In the genomic region with DNA sequence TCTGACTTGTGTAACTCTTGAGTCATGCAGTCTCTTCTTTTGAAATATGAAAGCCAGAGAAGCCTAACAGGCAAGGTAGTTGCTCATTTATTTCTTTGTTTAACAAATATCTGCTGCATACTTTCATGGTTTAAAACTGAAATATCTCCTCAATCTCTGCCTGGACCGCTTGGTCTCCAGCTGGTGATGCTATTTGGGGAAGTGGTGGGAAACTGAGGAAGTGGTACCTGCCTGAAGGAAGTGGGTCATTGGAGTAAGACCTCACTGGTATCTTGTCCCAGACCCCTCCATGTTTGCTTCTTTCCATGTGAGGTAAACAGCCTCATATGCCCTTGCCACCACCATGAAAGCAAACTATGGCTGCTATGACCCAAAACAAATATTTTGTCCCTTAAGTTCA, we compare ENCODE assay signal across 21 mouse cellular contexts.
DNase-seq lines count a peak whose midpoint lies in the region; ATAC-seq and TF ChIP-seq lines count a peak whose summit lies in the region.
"Had no signal": no experiment of that assay in that cellular context is flagged by ENCODE, and none has a peak within 500 bp of the region (broad histone marks: within the 10 kb centered on the region; RNA-seq: fewer than 3 reads in every experiment).

No protein-coding gene starts in this region.

- no peaks in the 10 kb centered on the region for H3K36me3 ChIP-seq in forebrain, embryonic 10.5 days (replicated peaks)
- no peaks in the 10 kb centered on the region for H3K36me3 ChIP-seq in forebrain, embryonic 14.5 days (ENCODE audit: control insufficient read depth, insufficient read depth, low read length)
- no peaks in the 10 kb centered on the region for H3K36me3 ChIP-seq in liver, embryonic 15.5 days (replicated peaks)
- H3K36me3 ChIP-seq in intestine, embryonic 15.5 days = no peaks in the 10 kb centered on the region
- H3K36me3 ChIP-seq in hindbrain, embryonic 11.5 days (ENCODE audit: control insufficient read depth, insufficient read depth, low read length) = no peaks in the 10 kb centered on the region
- H3K36me3 ChIP-seq: embryonic facial prominence, embryonic 13.5 days; limb, embryonic 13.5 days; midbrain, embryonic 10.5 days; neural tube, embryonic 12.5 days had no signal

- no peak overlapping the region for H3K4me2 ChIP-seq in forebrain, embryonic 14.5 days (ENCODE audit: low read length)
- H3K4me2 ChIP-seq in liver, embryonic 15.5 days = no peak overlapping the region
- no peak overlapping the region for H3K4me2 ChIP-seq in intestine, embryonic 15.5 days (replicated peaks)
- no peak overlapping the region for H3K4me2 ChIP-seq in hindbrain, embryonic 11.5 days (replicated peaks; ENCODE audit: low read depth, low read length)
- H3K4me2 ChIP-seq: embryonic facial prominence, embryonic 13.5 days; limb, embryonic 13.5 days; neural tube, embryonic 12.5 days had no signal

- H3K27me3 ChIP-seq in forebrain, embryonic 10.5 days (ENCODE audit: poor library complexity, severe bottlenecking) = 0 out of 2 replicates have a peak, but pooled peaks cover 8% of the 10 kb centered on the region
- no peaks in the 10 kb centered on the region for H3K27me3 ChIP-seq in forebrain, embryonic 14.5 days (replicated peaks; ENCODE audit: control insufficient read depth, insufficient read depth, low read length)
- H3K27me3 ChIP-seq in liver, embryonic 15.5 days = no peaks in the 10 kb centered on the region
- H3K27me3 ChIP-seq in intestine, embryonic 15.5 days (replicated peaks) = no peaks in the 10 kb centered on the region
- no peaks in the 10 kb centered on the region for H3K27me3 ChIP-seq in hindbrain, embryonic 11.5 days (ENCODE audit: control insufficient read depth, insufficient read depth, low read length)
- H3K27me3 ChIP-seq: CH12.LX; embryonic facial prominence, embryonic 13.5 days; limb, embryonic 13.5 days; neural tube, embryonic 12.5 days had no signal

- TF ChIP-seq CTCF in layer of hippocampus, adult 2 months (conservative IDR thresholded peaks at IDR 0.05) = no peak

- no peaks in the 10 kb centered on the region for H3K9me3 ChIP-seq in forebrain, embryonic 10.5 days
- no peaks in the 10 kb centered on the region for H3K9me3 ChIP-seq in forebrain, embryonic 14.5 days (replicated peaks; ENCODE audit: control insufficient read depth, low read length)
- H3K9me3 ChIP-seq in liver, embryonic 15.5 days (replicated peaks) = no peaks in the 10 kb centered on the region
- no peaks in the 10 kb centered on the region for H3K9me3 ChIP-seq in intestine, embryonic 15.5 days
- H3K9me3 ChIP-seq in hindbrain, embryonic 11.5 days (ENCODE audit: control insufficient read depth, low read length) = no peaks in the 10 kb centered on the region
- H3K9me3 ChIP-seq: embryonic facial prominence, embryonic 13.5 days; limb, embryonic 13.5 days; midbrain, embryonic 10.5 days; neural tube, embryonic 12.5 days had no signal

- peak overlapping the region; percentile 57; the same call in 1 of the 2 replicates for H3K27ac ChIP-seq in forebrain, embryonic 10.5 days
- no peak overlapping the region for H3K27ac ChIP-seq in forebrain, embryonic 14.5 days (ENCODE audit: low read depth, low read length)
- H3K27ac ChIP-seq in layer of hippocampus, adult 2 months = peak overlapping the region; percentile 48
- peak overlapping the region; percentile 97 for H3K27ac ChIP-seq in liver, embryonic 15.5 days (replicated peaks)
- H3K27ac ChIP-seq in intestine, embryonic 15.5 days = no peak overlapping the region
- H3K27ac ChIP-seq in hindbrain, embryonic 11.5 days (ENCODE audit: low read depth, low read length) = no peak overlapping the region
- H3K27ac ChIP-seq: hindbrain, postnatal 0 days; limb, embryonic 13.5 days; neural tube, embryonic 12.5 days had no signal

- no peak overlapping the region for H3K4me3 ChIP-seq in forebrain, embryonic 10.5 days
- H3K4me3 ChIP-seq in forebrain, embryonic 14.5 days (ENCODE audit: low read depth, low read length) = no peak overlapping the region
- H3K4me3 ChIP-seq in layer of hippocampus, adult 2 months = no peak overlapping the region
- no peak overlapping the region for H3K4me3 ChIP-seq in liver, embryonic 15.5 days (replicated peaks)
- no peak overlapping the region for H3K4me3 ChIP-seq in intestine, embryonic 15.5 days (replicated peaks)
- H3K4me3 ChIP-seq in hindbrain, embryonic 11.5 days (ENCODE audit: low read depth, low read length) = no peak overlapping the region
- H3K4me3 ChIP-seq: embryonic facial prominence, embryonic 13.5 days; limb, embryonic 13.5 days; midbrain, embryonic 10.5 days; neural tube, embryonic 12.5 days had no signal

- no peak for DNase-seq in forebrain, embryonic 10.5 days (ENCODE audit: extremely low spot score, low spot score)
- no peak for DNase-seq in forebrain, embryonic 14.5 days (ENCODE audit: low spot score)
- DNase-seq in layer of hippocampus, adult 2 months (ENCODE audit: low spot score in 2 of 2) = no peak
- no peak for DNase-seq in layer of hippocampus, adult 8-10 months (ENCODE audit: low spot score in 2 of 2)
- DNase-seq in hindbrain, embryonic 11.5 days (ENCODE audit: low spot score) = no peak
- DNase-seq in urinary bladder, adult 18-20 months (ENCODE audit: low spot score in 2 of 2) = no peak
- DNase-seq: adrenal gland, adult 2 months; cerebellum, adult 18-20 months; gastrocnemius, postnatal 14 days; kidney, adult 8-10 months; kidney, postnatal 25 days; thymus, postnatal 25 days had no signal

- WGBS in forebrain, embryonic 10.5 days = 98% methylated on average over 1 of the region's 1 CpGs
- WGBS in forebrain, embryonic 14.5 days = 94% methylated on average over 1 of the region's 1 CpGs
- 74% methylated on average over 1 of the region's 1 CpGs for WGBS in liver, embryonic 15.5 days (ENCODE audit: insufficient replicate concordance)
- 83% methylated on average over 1 of the region's 1 CpGs for WGBS in intestine, embryonic 15.5 days
- 88% methylated on average over 1 of the region's 1 CpGs for WGBS in hindbrain, embryonic 11.5 days

- H3K4me1 ChIP-seq in forebrain, embryonic 10.5 days = peaks cover 18% of the 10 kb centered on the region
- 0 out of 2 replicates have a peak, but pooled peaks cover 3% of the 10 kb centered on the region for H3K4me1 ChIP-seq in forebrain, embryonic 14.5 days (ENCODE audit: control insufficient read depth, insufficient read depth, low read length)
- H3K4me1 ChIP-seq in liver, embryonic 15.5 days (replicated peaks) = peaks cover 70% of the 10 kb centered on the region
- H3K4me1 ChIP-seq in intestine, embryonic 15.5 days (replicated peaks) = peaks cover 5% of the 10 kb centered on the region; the same call in 1 of the 2 replicates
- H3K4me1 ChIP-seq in hindbrain, embryonic 11.5 days (replicated peaks; ENCODE audit: control insufficient read depth, insufficient read depth, low read length) = no peaks in the 10 kb centered on the region

- no peak for ATAC-seq in forebrain, embryonic 14.5 days
- no peak for ATAC-seq in liver, embryonic 15.5 days (ENCODE audit: insufficient read depth)
- no peak for ATAC-seq in intestine, embryonic 15.5 days
- ATAC-seq in hindbrain, embryonic 11.5 days (ENCODE audit: low FRiP score) = no peak
- ATAC-seq: hindbrain, postnatal 0 days; lung, postnatal 0 days had no signal

- no peak overlapping the region for H3K9ac ChIP-seq in forebrain, embryonic 14.5 days (ENCODE audit: low read length)
- peak overlapping the region; percentile 41; the same call in 1 of the 2 replicates for H3K9ac ChIP-seq in liver, embryonic 15.5 days
- no peak overlapping the region for H3K9ac ChIP-seq in intestine, embryonic 15.5 days
- H3K9ac ChIP-seq in hindbrain, embryonic 11.5 days (ENCODE audit: low read depth, low read length) = no peak overlapping the region
- H3K9ac ChIP-seq: embryonic facial prominence, embryonic 13.5 days; limb, embryonic 13.5 days; neural tube, embryonic 12.5 days had no signal

Comparison
In these comparisons a context has a peak if more than half of its experiments do, and no peak if none do; other contexts are left out.
1. H3K27ac ChIP-seq: peak in forebrain, embryonic 10.5 days (single experiment), layer of hippocampus, adult 2 months (single experiment) and liver, embryonic 15.5 days (single experiment); none in forebrain, embryonic 14.5 days (single experiment), intestine, embryonic 15.5 days (single experiment) and hindbrain, embryonic 11.5 days (single experiment).